Mouse (Mus musculus): ENCODE measurements around the gene Wdr83os.

GRCm38 (mm10) chr8:85083108-85083813 lies 2.7 kb downstream of the Wdr83os start, which contains the start of gene Man2b1:
- TF ChIP-seq CTCF (IDR thresholded peaks at IDR 0.05; ENCODE audit: extremely low read depth, insufficient read length, insufficient replicate concordance, low read depth, low read length) (peak; percentile 36; the same call in 1 of the 2 replicates), POLR2A (IDR thresholded peaks at IDR 0.05; ENCODE audit: low read depth, low read length) (peak; percentile 92)

Measured in small intestine, adult 2 months (tissue).